Mouse (Mus musculus): ENCODE data around the gene Gm49336. TPM values are rescaled to one million over a fixed set of nuclear protein-coding genes. Genes with fewer than 3 reads are reported as not detected.

Gm49336 gene
- polyA plus RNA-seq, 1 experiment: 91.3 TPM

DNA sequence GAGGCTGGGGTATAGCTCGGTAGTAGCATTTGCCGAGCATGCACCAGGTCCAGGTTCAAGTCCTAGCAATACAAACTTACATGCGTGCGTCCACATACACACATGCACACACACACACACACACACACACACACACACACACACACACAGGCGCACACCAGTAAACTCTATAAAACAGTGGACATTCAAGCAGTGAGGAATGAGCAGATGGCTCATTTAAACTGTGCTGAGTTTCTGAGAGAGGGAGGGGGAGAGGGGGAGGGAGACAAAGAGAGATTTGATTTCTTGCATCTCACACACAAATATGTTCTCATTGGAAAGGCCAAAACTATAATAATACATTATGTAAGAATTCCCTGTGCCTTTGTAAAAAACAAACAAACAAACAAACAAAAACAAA lies 55.3 kb downstream of the Gm49336 start:
- Histone ChIP-seq H3K27me3 (ENCODE audit: control insufficient read depth, insufficient read depth, low read length, poor library complexity, severe bottlenecking) (no peaks in the 10 kb centered on the region), H3K27ac (ENCODE audit: insufficient read depth, low read length) (no peak overlapping the region), H3K36me3 (ENCODE audit: control insufficient read depth, insufficient read depth, low read length, poor library complexity, severe bottlenecking) (no peaks in the 10 kb centered on the region), H3K9ac (ENCODE audit: low read depth, poor library complexity, severe bottlenecking) (no peak overlapping the region), H3K9me3 (replicated peaks; ENCODE audit: control insufficient read depth, insufficient read depth, low read length, poor library complexity, severe bottlenecking) (no peaks in the 10 kb centered on the region), H3K4me1 (ENCODE audit: control insufficient read depth, insufficient read depth, low read length) (no peaks in the 10 kb centered on the region), H3K4me3 (ENCODE audit: low read depth, low read length) (no peak overlapping the region)
- TF ChIP-seq EP300 (IDR thresholded peaks at IDR 0.05; ENCODE audit: insufficient read depth, low read depth, low read length) (no peak), POLR2A (IDR thresholded peaks at IDR 0.05; ENCODE audit: insufficient read depth, low read length) (no peak), CTCF (IDR thresholded peaks at IDR 0.05; ENCODE audit: low read depth, low read length) (no peak)

DNA sequence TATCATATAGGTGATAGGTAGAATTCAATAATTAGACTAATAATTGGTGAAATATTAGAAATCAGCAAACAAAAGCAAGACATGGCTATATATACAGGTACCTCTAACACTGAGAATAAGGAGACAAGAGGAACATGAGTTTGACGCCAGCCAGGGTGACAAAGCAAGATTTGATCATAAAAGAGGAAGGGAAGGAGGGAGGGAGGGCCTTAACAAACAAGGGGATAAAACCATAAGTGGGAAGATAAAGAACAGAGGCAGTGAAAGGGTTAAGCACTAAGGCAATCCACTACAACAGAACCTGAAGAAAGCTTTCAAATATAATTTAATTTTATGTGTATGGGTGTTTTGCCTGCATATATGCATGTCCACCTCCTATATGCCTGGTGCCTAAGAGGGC lies 56.7 kb downstream of the Gm49336 start:
- Histone ChIP-seq H3K9ac (ENCODE audit: low read depth, poor library complexity, severe bottlenecking) (no peak overlapping the region), H3K27ac (ENCODE audit: insufficient read depth, low read length) (no peak overlapping the region), H3K27me3 (ENCODE audit: control insufficient read depth, insufficient read depth, low read length, poor library complexity, severe bottlenecking) (no peaks in the 10 kb centered on the region), H3K4me1 (ENCODE audit: control insufficient read depth, insufficient read depth, low read length) (no peaks in the 10 kb centered on the region), H3K36me3 (ENCODE audit: control insufficient read depth, insufficient read depth, low read length, poor library complexity, severe bottlenecking) (no peaks in the 10 kb centered on the region), H3K9me3 (replicated peaks; ENCODE audit: control insufficient read depth, insufficient read depth, low read length, poor library complexity, severe bottlenecking) (no peaks in the 10 kb centered on the region), H3K4me3 (ENCODE audit: low read depth, low read length) (no peak overlapping the region)
- TF ChIP-seq POLR2A (IDR thresholded peaks at IDR 0.05; ENCODE audit: insufficient read depth, low read length): no peak
- TF ChIP-seq CTCF (IDR thresholded peaks at IDR 0.05; ENCODE audit: low read depth, low read length): no peak
- no peak for TF ChIP-seq EP300 (IDR thresholded peaks at IDR 0.05; ENCODE audit: insufficient read depth, low read depth, low read length)

DNA sequence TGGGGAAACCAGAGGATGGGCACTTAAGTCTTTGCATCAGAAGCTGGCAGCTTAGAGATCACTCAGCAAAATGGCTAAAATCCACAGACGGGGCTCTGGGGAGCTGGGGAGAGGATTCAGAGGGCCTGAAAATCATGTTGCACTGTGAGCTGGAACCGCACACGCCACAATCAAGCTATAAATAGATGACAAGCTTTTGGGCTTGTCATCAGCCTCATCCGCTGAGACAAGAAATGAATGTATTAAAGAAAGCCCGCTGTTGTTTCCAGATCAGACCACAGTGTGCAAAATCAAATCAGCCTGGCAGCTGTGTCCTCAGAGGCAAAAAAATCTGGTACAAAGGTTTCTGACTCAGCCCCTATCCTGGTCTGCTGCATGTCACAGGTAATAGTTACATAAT lies 61.5 kb downstream of the Gm49336 start:
- Histone ChIP-seq H3K4me3 (ENCODE audit: low read depth, low read length) (no peak overlapping the region), H3K9me3 (replicated peaks; ENCODE audit: control insufficient read depth, insufficient read depth, low read length, poor library complexity, severe bottlenecking) (no peaks in the 10 kb centered on the region), H3K27me3 (ENCODE audit: control insufficient read depth, insufficient read depth, low read length, poor library complexity, severe bottlenecking) (no peaks in the 10 kb centered on the region), H3K36me3 (ENCODE audit: control insufficient read depth, insufficient read depth, low read length, poor library complexity, severe bottlenecking) (no peaks in the 10 kb centered on the region), H3K9ac (ENCODE audit: low read depth, poor library complexity, severe bottlenecking) (no peak overlapping the region), H3K27ac (ENCODE audit: insufficient read depth, low read length) (no peak overlapping the region), H3K4me1 (ENCODE audit: control insufficient read depth, insufficient read depth, low read length) (peaks cover 2% of the 10 kb centered on the region)
- TF ChIP-seq POLR2A (IDR thresholded peaks at IDR 0.05; ENCODE audit: insufficient read depth, low read length): no peak
- TF ChIP-seq CTCF (IDR thresholded peaks at IDR 0.05; ENCODE audit: low read depth, low read length): no peak
- TF ChIP-seq EP300 (IDR thresholded peaks at IDR 0.05; ENCODE audit: insufficient read depth, low read depth, low read length): no peak

DNA sequence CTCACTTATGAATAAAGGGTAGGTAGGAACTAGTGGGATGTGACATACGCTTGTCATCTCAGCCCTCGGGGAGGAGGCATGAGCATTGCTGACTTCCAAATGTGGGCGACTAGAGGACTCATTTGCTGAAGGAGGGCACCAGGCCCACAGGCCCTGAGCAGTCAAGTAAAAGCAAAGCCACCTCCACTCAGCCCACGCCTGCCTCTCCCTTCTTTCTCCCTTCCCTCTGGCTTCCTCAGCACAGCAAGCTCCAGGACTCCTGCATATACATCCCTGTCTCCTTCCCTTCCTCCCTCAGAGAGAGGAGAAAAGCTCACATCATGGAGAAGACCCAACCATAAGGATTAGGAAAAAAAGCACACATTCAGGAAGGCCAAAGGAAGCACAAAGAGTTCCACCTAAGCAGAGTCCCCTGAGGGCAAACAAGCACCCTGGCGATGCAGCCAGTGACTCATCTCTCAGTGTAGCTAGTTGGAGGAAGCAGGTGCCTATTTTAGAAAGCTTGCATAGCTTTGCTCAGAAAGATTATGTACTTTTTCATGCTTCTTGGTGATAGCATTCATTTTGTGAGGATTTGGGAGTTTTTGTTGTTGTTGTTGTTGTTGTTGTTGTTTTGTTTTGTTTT lies 63.0 kb downstream of the Gm49336 start:
- H3K27ac ChIP-seq (ENCODE audit: insufficient read depth, low read length): no peak overlapping the region
- no peak for TF ChIP-seq CTCF (IDR thresholded peaks at IDR 0.05; ENCODE audit: low read depth, low read length)
- no peaks in the 10 kb centered on the region for H3K27me3 ChIP-seq (ENCODE audit: control insufficient read depth, insufficient read depth, low read length, poor library complexity, severe bottlenecking)
- no peaks in the 10 kb centered on the region for H3K9me3 ChIP-seq (replicated peaks; ENCODE audit: control insufficient read depth, insufficient read depth, low read length, poor library complexity, severe bottlenecking)
- H3K9ac ChIP-seq (ENCODE audit: low read depth, poor library complexity, severe bottlenecking): no peak overlapping the region
- no peak overlapping the region for H3K4me3 ChIP-seq (ENCODE audit: low read depth, low read length)
- H3K4me1 ChIP-seq (ENCODE audit: control insufficient read depth, insufficient read depth, low read length): peaks cover 2% of the 10 kb centered on the region
- no peaks in the 10 kb centered on the region for H3K36me3 ChIP-seq (ENCODE audit: control insufficient read depth, insufficient read depth, low read length, poor library complexity, severe bottlenecking)

DNA sequence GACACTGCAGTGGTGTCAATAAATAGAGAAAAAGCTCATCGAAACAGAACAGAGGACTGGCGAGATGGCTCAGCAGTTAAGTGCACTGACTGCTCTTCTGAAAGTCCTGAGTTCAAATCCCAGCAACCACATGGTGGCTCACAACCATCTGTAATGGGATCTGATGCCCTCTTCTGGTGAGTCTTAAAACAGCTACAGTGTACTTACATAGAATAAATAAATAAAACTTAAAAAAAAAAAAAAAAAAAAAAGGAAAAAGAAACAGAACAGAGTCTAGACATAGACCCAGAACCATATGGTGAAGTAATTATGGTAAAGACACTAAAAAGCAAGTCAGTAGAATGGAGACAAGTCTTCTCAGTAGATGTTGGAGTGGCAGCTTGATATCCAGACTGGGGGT lies 70.0 kb downstream of the Gm49336 start:
- Histone ChIP-seq H3K4me3 (ENCODE audit: low read depth, low read length) (no peak overlapping the region), H3K27ac (ENCODE audit: insufficient read depth, low read length) (no peak overlapping the region), H3K9me3 (replicated peaks; ENCODE audit: control insufficient read depth, insufficient read depth, low read length, poor library complexity, severe bottlenecking) (no peaks in the 10 kb centered on the region), H3K4me1 (ENCODE audit: control insufficient read depth, insufficient read depth, low read length) (no peaks in the 10 kb centered on the region), H3K9ac (ENCODE audit: low read depth, poor library complexity, severe bottlenecking) (no peak overlapping the region), H3K36me3 (ENCODE audit: control insufficient read depth, insufficient read depth, low read length, poor library complexity, severe bottlenecking) (no peaks in the 10 kb centered on the region), H3K27me3 (ENCODE audit: control insufficient read depth, insufficient read depth, low read length, poor library complexity, severe bottlenecking) (no peaks in the 10 kb centered on the region; the same call in 1 of the 2 replicates)
- no peak for TF ChIP-seq CTCF (IDR thresholded peaks at IDR 0.05; ENCODE audit: low read depth, low read length)
- TF ChIP-seq EP300 (IDR thresholded peaks at IDR 0.05; ENCODE audit: insufficient read depth, low read depth, low read length): no peak
- TF ChIP-seq POLR2A (IDR thresholded peaks at IDR 0.05; ENCODE audit: insufficient read depth, low read length): no peak

DNA sequence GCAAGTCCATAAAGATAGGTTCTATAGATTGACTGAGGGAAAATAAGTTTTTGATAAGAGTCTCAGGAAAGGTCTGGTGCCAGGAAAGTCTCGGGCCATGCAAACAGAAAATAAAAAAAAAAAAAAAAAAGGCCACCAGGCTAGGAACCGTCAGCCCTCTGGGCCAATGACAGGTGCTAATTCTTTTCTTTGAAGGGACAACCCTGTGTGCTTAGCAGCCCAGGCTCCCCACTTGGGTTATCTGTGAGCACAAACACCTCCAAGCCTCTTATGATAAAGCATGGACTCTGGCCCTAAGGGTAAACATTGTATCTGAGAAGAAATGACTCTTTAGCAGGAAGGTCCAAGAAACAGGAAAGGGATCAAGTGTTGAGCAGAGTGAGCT lies 72.7 kb downstream of the Gm49336 start:
- Histone ChIP-seq H3K9ac (ENCODE audit: low read depth, poor library complexity, severe bottlenecking) (no peak overlapping the region), H3K4me1 (ENCODE audit: control insufficient read depth, insufficient read depth, low read length) (no peaks in the 10 kb centered on the region), H3K36me3 (ENCODE audit: control insufficient read depth, insufficient read depth, low read length, poor library complexity, severe bottlenecking) (no peaks in the 10 kb centered on the region), H3K27me3 (ENCODE audit: control insufficient read depth, insufficient read depth, low read length, poor library complexity, severe bottlenecking) (peaks cover 2% of the 10 kb centered on the region; the same call in 1 of the 2 replicates), H3K4me3 (ENCODE audit: low read depth, low read length) (no peak overlapping the region), H3K9me3 (replicated peaks; ENCODE audit: control insufficient read depth, insufficient read depth, low read length, poor library complexity, severe bottlenecking) (no peaks in the 10 kb centered on the region), H3K27ac (ENCODE audit: insufficient read depth, low read length) (no peak overlapping the region)
- TF ChIP-seq CTCF (IDR thresholded peaks at IDR 0.05; ENCODE audit: low read depth, low read length) (no peak), POLR2A (IDR thresholded peaks at IDR 0.05; ENCODE audit: insufficient read depth, low read length) (no peak), EP300 (IDR thresholded peaks at IDR 0.05; ENCODE audit: insufficient read depth, low read depth, low read length) (no peak)

All from ES-Bruce4 (cell line).